Mouse (Mus musculus) cerebellum, adult 11-12 months (tissue): ENCODE data around the gene Cracr2a.

ENCODE experiments used
- DNase-seq: peaks from one replicate; pipeline ENCODE4 v3.0.0; 2022

Gene Cracr2a

DNA sequence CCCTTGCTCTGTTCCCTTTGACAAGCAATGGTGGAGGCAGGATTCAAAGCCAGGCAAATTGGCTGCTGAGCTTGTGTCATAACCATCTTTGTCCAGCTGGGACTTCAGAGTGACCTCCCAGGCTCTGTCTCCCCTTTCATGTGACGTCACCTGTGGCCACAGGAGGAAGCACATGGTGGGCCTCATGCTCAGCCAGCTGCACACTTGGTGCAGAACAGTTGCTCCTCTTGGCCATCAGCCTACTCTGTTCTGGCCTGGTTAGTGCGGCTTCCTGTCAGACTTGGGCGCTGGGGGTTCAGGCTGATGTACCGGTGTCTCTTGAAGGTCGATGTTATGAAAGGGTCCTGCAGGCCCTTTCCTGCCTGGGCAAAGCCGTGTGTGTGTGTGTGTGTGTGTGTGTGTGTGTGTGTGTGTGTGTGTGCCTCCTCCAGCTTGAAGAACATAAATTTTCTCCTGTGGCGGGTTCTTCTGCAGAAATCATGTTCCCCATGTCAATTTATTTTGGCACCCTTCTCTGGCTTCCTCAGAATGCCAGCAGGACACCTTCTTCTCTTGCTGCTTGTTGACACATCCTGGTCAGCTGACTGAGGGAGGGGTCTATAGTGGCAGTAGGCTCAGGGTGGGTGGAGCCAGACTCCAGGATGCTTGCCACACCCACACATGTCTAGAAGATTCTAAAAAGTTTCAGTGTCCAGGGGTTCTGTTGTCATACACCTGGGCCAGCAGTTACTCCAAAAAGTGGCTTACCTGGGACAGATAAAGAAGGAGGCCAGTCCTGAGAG is 5.0 kb downstream of the Cracr2a start:
- no peak for DNase-seq

DNA sequence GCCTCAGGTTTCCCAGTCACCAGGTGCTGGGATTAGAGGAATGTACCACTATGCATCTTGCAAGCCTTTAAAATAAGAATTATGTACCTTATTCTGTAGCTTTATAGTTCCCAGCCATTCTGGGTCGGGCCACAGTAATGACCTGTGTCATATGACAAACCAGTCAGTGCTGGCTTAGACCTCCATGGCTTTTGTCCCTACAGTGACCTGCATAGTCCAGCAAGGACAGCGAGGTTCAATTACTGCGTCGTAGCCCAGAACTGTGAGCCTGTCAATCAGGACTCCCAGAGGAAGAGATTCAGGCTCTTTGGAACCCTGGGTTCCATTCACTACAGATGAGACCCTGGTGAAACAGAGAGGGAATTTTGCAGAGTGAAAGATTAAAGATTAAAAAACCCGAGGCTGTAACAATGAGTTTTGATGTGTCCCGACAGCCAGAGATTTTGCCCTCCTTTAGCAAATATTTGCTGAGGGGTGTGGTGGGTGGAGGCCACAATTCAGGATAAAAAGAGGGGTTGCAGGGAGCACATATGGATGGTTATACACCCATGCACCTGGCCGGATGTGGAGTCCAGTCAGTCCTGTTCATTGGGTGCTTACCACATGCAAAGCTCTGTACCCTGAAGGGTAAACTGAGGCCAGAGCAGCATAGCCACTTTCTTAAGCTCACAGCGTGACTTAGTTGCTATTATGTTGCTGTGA is 10.9 kb downstream of the Cracr2a start:
- no peak for DNase-seq

DNA sequence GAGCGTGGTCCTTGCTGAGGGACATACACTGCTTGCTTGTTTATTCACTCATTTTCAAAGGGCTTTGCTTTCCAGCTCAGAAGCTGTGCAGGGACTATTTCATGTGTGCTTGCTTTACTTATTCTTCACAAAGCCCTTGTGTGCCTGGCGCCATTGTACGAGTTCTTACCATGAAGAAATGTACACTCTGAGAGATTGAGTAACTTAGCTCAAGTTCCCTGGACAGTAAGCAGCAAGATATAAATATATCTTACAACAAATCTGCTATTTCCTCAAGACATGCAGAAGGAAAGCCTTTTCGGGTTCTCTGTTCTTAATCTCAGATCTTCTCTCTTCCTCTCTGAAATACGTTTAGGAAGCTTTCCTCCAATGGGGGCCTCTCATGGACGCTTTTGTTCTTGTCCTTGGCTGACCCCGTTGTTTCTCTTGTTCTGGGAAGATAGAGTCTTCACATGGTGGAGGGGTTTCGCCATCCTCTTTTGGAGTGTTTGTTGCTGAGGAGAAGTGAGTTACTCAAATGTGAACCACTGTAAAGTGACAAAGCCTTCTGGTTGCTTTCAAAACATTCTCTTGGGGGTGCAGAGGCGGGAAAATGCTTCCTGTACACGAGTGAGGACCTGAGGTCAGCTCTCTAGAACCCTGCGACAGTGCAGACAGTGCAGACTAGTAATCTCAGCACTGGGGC is 12.8 kb downstream of the Cracr2a start:
- DNase-seq: no peak

DNA sequence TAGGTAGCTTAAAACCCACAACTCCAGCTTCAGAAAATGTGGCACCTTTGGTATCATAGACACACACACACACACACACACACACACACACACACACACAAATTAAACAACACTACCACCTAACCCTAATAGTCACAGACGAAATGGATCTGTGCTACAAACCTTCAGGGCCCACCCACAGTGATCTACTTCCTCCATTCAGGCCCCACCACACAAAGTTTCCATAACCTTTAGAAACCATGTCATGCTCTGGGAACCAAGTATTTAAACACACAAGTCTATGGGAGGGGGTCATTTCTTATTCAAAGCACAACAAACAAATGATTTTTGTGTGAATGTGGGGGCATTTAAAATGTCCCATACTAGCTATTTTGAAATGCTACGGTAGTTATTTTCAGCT is 14.1 kb downstream of the Cracr2a start:
- no peak for DNase-seq

DNA sequence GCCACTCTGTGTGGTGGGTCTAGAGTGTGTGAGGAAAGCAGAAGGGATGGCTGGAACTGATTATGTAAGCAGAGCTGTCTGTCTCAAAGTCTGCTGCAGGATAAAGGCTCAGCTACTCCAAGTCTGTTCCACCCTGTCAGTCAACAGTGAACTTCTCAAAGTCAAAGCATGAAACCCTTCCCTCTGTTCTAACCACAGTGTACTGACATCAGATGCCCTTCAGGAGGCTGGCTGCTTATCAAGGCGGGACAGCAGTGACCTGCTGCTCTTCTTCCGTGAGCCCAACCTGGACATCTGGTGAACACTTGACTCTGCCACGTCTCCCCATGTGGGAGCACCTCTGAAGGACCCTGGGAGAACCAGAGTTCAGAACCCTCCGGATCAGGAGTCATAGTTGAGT is 16.6 kb downstream of the Cracr2a start:
- no peak for DNase-seq

DNA sequence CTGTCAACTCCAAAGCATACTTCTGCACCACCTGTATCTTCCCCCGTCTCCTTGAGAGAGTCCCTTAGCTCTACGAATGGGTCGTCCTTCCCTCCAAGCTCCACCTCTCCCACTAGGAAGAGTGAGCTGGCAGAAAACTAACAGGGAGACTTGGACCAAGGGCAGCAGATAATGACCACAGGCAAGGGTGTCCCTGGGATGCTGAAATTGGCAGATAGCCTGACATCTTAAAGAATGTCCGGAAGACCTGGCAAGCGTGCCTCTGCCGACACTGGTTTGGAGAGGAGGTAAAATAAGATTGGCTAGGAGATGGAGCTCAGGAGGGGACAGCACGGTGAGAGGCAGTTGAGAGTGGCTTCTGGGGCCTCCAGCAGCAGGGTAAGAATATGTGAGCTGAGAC is 17.2 kb downstream of the Cracr2a start:
- DNase-seq: no peak

DNA sequence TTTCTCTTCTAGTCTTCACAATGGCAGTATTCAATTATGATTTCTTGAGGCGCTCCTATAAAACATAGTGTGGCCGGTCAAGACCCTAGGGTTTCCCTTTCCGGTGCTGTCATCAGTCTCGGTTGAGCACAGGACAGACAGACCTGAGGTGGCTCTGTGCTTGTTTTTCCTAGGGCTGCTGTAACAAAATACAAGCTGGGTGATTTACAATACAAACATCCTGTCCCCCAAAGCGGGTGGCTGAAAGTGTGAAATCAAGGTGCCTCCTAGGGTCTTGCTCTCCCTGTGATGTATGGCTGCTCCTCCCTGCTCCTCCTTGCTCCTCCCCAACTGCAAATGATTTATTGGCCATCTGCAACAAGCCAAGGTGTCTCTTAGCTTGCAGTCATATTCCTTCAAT is 17.7 kb downstream of the Cracr2a start:
- DNase-seq: no peak

DNA sequence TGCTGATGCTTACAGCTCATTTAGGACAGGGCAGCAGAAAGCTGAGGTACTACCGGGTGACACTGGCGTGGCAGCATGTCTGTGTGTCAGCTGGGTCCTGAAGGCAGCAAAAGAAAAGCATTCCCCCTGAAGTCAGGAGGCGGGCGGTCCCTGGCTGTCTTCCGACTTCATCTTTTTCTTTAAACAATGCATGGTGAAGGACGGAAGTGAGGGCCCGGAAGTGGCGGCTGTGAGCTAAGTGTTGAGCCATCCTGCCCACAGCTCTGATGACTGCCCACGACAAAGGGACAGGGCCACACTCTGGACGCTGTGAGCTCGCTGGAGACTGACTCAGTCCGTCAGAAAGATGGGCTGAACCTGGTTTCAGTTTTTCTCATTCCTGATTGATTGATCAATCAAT is 20.8 kb downstream of the Cracr2a start:
- no peak for DNase-seq

DNA sequence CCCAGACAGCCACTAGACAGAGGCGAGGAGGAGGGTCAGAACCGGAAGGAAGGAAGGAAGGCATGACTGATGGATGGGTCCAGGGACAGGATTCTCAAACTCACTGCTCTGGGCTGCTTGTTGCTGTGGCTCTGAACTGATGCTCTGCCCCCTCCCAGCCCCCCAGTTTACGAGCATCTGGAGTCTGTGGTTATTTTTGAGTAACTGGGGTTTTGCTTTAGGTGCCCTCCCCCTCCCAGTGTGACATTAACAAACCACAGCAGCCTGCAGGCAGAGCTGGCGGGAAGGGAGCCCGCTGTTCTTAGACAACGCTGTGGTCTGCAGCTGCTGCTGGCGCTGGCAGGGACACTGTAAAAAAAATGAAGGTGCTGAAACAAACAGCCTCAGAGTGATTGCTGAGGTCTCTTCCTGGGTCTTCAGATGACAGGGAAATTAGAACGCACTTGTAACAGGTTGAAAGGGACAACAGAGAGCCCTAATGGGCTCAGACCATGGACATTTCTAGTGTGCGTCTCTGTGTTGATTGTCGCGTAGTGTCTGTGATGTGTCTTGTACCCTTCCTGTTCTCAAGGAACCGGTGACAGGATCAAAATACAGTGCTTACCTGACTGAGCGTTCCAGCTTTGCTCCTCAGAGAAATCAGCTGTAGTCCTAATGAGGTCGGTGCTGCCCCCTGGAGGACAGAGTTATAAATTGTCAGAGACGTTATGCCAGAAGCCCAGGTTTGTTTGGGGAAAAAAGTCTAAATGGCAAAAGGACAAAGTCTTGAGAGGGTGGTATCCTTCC is 21.4 kb downstream of the Cracr2a start:
- DNase-seq: peak; percentile 32

DNA sequence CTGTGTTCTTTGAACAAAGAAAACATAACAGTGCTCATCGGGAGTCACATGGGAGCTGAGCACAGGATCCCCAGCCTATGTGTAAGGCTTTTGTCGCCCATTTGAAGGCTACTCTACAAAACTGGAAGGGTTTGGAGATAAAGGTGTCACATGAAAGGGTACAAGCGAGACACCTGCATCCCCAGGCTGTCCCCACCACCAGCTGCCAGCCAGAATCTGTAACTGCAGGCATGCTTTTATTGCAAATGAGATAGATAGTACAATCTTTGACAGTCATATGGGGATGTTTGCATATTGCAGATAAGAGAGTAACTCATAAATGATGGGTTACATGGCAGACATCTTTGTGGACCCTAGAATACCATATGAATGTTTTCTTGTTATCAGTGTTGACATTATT is 30.3 kb downstream of the Cracr2a start:
- DNase-seq: no peak

DNA sequence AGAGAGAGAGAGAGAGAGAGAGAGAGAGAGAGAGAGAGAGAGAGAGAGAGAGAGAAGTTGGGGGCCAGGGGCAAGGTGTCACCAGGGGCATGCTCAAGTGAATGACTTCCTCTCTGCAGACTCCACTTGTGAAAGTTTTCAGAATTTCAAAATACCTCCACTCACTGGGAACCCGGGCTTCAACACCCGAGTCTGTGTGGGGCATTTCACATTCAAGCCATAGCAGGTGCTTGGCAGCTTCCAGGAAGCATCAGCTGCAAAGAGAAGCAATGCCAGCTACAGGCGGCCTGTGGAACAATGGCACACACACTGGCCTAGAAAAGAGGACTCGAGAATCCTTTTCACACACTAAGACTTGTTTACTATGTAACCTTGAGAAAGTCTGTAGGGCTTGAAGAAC is 32.3 kb downstream of the Cracr2a start:
- DNase-seq: no peak

DNA sequence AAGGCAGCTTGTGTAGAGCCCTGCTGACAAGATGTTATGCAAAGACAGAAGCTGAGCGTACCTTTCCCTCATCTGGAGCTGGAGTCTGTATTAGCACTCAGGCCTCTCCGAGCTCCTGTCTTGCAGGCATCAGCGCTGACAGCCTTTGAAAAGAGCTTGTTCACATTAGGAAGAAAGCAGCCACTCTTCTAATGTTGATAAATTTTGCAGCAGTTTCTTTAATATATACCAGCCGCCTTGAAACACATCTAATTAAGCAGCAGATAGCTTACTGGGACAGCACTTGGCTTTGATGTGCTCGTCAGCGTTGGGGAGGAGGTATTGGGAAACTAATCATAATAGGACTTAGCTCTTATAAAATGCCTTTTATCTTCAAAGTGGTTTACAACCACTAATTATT is 38.1 kb downstream of the Cracr2a start:
- no peak for DNase-seq

DNA sequence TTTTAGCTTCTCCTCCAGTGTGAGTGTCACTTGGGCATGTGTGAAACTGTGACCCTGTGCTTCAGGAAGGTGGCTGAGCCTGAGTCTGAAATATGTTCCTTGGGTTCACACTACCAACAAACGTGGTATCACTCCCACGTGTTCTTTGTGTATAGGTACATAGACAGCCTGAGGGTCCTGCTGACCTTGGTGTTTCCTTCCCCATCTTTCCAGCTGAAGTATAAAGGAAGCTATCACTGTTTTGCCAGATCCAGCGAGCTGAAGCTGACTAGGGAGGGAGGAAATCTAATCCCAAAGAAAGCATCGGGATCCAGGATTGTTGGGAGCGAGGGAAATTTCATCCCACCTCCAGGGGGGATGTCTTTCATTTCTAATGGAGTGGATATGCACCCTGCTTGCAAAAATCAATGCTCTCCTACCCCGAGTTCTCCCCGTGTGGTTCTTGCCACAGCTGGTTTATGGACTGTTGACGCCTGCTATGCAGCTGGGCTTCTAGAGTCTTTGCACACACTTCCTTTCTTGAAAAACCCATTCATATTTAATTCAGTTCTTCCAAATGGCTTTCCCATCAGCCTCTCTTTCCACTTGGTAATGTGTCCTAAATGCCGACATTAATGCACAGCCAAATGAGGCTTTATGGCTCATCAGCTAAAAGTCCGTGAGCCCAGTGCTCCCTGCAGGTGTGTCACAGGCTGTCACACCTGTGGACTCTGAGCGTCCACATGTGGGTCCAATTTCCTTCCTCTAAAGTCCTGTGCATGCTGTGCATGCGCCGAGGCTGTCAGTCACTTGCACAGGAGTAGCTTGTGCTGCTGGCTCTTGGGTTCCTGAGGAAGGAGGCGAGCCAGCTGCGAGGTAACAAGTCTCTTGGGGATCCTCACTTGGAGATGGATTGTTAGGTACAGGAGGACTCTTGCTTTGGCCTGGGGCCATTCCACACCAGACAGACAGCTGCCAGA is 44.2 kb downstream of the Cracr2a start:
- no peak for DNase-seq

DNA sequence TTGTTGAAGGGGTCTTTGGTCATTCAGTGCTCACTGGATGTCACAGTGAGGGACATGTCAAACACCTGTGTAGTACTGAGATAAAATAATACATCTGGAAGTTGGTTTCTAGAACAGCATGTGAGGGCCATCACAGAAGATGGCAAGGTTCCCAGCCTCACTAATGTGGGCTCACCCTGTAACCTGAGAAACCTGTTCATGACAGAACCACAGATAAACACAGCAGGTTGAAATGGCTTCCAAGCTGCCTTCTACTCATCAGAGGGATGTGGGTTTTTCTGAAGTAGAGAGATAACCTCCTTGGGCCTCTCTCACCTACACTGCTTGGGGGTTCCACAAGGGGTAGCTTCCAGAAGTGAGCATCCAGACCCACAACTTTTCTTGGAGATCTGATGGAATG is 48.5 kb downstream of the Cracr2a start:
- DNase-seq: no peak

DNA sequence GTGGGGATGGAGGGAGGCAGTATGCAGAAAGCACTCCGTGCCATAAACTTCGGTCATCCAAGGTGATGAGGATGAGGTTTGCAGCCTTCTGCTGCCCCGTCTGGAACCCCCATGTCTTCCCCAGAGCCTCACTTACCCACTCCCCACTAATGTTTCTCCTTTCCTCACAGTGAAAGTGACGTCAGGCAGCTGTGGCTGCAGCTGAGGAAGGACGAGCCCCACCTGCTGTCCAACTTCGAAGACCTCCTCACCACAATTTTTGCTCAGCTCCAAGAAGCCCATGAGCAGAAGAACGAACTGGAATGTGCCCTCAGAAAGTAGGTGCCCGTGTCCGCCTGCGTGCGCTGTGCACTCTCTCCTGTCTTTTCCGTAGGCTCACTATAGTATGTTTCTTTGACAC is 50.1 kb downstream of the Cracr2a start:
- DNase-seq: no peak

DNA sequence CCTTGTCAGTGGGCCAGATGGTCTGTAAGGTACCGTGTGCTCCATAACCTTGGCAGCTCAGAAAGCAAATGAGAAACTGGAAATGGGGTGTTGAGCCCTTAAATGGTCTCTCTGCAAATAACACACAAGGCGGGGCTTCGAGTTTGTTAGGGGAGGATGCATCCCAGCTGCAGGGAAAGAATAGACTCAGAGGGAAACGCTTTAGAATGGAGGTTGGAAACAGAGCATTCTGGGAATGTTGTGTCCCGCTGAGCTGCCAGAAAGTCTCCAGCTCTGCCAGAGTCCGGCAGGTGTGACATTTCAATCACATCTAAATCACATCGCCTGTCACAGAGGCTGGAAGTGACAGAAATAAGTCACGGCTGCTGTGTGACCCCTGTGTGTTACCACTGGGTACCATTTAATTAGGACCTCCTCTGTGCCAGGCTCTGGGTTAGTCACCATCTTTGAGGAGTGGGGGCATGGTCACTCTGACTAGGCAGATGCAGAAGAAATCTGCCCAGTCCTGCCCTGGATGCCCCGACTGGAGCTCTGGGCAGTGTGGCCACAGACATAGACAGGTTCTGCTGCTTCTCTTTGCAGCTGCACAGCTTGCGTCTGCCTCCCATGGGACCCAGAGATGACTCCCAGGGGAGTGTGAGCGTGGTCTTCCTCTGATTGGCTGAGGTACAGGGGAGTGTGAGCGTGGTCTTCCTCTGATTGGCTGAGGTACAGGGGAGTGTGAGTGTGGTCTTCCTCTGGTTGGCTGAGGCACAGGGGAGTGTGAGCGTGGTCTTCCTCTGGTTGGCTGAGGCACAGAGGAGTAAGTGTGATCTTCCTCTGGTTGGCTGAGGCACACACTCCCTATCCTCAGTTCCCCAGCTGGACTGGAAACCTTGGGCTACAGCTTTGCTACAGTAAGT is 53.2 kb downstream of the Cracr2a start:
- no peak for DNase-seq

DNA sequence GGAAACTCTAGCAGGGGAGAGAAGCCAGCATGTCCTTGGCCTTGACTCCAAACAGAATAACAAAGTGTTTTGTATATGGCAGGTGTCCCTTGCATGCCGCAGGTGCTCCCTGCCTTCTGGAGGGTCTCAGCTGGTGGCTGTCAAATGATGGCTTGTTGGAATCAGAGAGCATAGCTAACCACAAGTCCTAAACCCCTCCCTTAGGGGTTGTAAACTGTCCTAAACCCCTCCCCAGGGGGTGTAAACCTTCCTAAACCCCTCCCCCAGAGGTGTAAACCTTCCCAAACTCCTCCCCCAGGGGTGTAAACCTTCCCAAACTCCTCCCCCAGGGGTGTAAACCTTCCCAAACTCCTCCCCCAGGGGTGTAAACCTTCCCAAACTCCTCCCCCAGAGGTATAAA is 55.5 kb downstream of the Cracr2a start:
- no peak for DNase-seq

DNA sequence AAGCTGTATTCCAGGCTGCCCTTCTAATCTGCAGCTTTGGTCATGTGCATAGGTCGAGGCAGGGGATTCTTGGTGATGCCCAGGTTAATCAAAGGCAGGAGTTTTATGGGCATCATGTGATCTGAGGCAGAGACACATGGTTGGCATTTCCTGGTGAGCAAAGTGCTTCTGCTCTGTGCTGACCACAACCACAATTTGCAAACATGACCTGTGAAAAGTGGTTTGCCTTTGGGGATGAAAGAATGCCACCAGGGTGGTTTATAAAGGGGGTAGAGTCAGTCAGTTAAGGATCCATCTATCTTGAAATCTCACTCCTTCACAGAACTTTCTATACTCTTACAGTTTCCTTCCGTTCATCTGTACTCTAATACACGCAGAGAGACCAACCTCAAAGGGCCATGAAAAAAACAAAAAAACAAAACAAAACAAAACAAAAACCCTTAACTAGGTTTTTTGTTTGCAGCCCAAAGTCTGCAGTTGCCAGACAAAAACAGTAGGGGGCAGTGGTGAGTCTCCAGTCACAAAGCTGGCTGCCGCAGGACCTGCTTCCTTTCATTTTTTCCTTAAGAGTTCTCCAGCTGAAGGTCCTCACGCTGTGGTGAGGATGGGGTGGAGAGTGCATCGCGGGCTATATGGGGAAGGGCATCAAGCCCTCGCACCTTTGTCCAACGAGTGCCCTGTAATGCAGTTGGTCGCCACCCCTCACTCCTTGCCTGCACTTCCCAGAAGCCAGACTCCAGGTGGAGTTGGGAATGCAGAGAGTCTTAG is 56.3 kb downstream of the Cracr2a start:
- DNase-seq: no peak

DNA sequence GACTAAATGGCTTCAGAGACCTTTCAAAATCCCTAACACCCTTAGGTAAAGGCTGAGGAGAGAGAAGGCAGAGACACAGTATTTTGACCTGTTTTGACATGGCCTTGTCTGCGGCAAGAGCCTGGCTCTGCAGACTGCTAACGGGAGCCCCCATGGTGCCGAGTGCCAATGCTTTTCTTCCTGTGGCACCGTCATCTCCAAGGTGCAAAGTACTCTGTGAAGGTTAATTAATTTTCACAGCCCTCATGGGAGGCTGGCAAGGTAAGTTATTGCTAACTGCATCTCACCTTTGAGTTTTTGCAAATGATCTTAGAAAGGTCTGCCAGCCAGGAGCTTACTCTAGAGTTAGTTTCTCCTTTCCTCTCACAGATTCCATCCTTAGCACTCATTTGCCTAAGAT is 57.5 kb downstream of the Cracr2a start:
- DNase-seq: no peak

DNA sequence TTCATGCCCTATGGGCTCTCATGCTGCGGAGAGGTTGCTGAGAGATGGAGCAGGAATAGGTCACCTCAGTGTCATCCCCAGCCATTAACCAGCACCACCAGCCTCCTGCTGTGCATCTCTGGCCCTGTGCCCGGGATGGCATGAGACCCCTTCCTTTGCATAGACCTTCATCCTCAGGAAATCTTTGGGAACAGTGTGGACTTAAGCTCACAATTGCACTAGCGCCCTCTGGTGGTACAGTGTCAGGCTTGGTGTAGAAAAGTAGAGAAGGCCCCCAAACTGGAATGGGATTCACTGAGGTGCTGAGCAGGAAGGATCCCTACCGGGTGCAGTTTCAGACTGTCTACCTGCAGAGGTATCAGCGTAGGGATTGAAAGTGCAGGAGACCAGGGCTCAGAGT is 64.0 kb downstream of the Cracr2a start:
- DNase-seq: peak; percentile 18
